23 mouse cellular contexts compared by ENCODE assay signal in genomic region chr5:139291811-139292560, GRCm38 (mm10). TPM values are rescaled to one million over a fixed set of nuclear protein-coding genes. Genes with fewer than 3 reads are reported as not detected.
DNase-seq lines count a peak whose midpoint lies in the region; ATAC-seq lines count a peak whose summit lies in the region.
"Had no signal": no experiment of that assay in that cellular context is flagged by ENCODE, and none has a peak within 500 bp of the region (broad histone marks: within the 10 kb centered on the region; RNA-seq: fewer than 3 reads in every experiment).

No protein-coding gene starts in this region.

- H3K4me3 ChIP-seq in embryonic facial prominence, embryonic 13.5 days = no peak overlapping the region
- no peak overlapping the region for H3K4me3 ChIP-seq in embryonic facial prominence, embryonic 10.5 days
- no peak overlapping the region for H3K4me3 ChIP-seq in midbrain, embryonic 11.5 days (ENCODE audit: low read depth, low read length)
- H3K4me3 ChIP-seq in midbrain, embryonic 13.5 days (replicated peaks) = no peak overlapping the region
- H3K4me3 ChIP-seq: erythroblast, embryonic 14.5 days; heart, adult 2 months; limb, embryonic 12.5 days; liver, embryonic 12.5 days; lung, embryonic 15.5 days; midbrain, embryonic 12.5 days; neural tube, embryonic 13.5 days; stomach, embryonic 15.5 days had no signal

- no peaks in the 10 kb centered on the region for H3K36me3 ChIP-seq in embryonic facial prominence, embryonic 13.5 days
- H3K36me3 ChIP-seq in embryonic facial prominence, embryonic 10.5 days (replicated peaks) = no peaks in the 10 kb centered on the region
- H3K36me3 ChIP-seq in midbrain, embryonic 11.5 days (ENCODE audit: control insufficient read depth, insufficient read depth, low read length) = no peaks in the 10 kb centered on the region
- H3K36me3 ChIP-seq in midbrain, embryonic 13.5 days = no peaks in the 10 kb centered on the region; the same call in 1 of the 2 replicates
- H3K36me3 ChIP-seq: limb, embryonic 12.5 days; lung, embryonic 15.5 days; midbrain, embryonic 12.5 days; stomach, embryonic 15.5 days had no signal

- intact Hi-C loops in left cerebral cortex, postnatal 36 days (cut with DNase I) = no loop called here

- no peaks in the 10 kb centered on the region for H3K27me3 ChIP-seq in embryonic facial prominence, embryonic 13.5 days
- H3K27me3 ChIP-seq in embryonic facial prominence, embryonic 10.5 days (replicated peaks; ENCODE audit: low read depth, poor library complexity, severe bottlenecking) = no peaks in the 10 kb centered on the region
- H3K27me3 ChIP-seq in midbrain, embryonic 11.5 days (ENCODE audit: control insufficient read depth, insufficient read depth, low read length) = no peaks in the 10 kb centered on the region
- no peaks in the 10 kb centered on the region for H3K27me3 ChIP-seq in midbrain, embryonic 13.5 days
- H3K27me3 ChIP-seq: limb, embryonic 12.5 days; liver, embryonic 12.5 days; lung, embryonic 15.5 days; midbrain, embryonic 12.5 days; neural tube, embryonic 13.5 days; stomach, embryonic 15.5 days had no signal

- no peak overlapping the region for H3K27ac ChIP-seq in embryonic facial prominence, embryonic 13.5 days
- H3K27ac ChIP-seq in embryonic facial prominence, embryonic 10.5 days (replicated peaks) = no peak overlapping the region
- H3K27ac ChIP-seq in midbrain, embryonic 11.5 days (ENCODE audit: low read depth, low read length) = no peak overlapping the region
- H3K27ac ChIP-seq in midbrain, embryonic 13.5 days = no peak overlapping the region
- H3K27ac ChIP-seq: heart, adult 2 months; hindbrain, postnatal 0 days; kidney, postnatal 0 days; limb, embryonic 12.5 days; liver, embryonic 12.5 days; lung, embryonic 15.5 days; midbrain, embryonic 12.5 days; neural tube, embryonic 13.5 days; stomach, embryonic 15.5 days had no signal

- 0 out of 2 replicates have a peak, but pooled peaks have one; percentile 15 for ATAC-seq in embryonic facial prominence, embryonic 13.5 days (ENCODE audit: insufficient number of reproducible peaks, insufficient read depth, low FRiP score, low TSS enrichment, low read depth)
- ATAC-seq in midbrain, embryonic 11.5 days (ENCODE audit: low FRiP score) = no peak
- no peak for ATAC-seq in midbrain, embryonic 13.5 days
- ATAC-seq: forebrain, embryonic 14.5 days; hindbrain, postnatal 0 days; liver, embryonic 12.5 days had no signal

- H3K4me1 ChIP-seq in embryonic facial prominence, embryonic 13.5 days = no peaks in the 10 kb centered on the region
- H3K4me1 ChIP-seq in embryonic facial prominence, embryonic 10.5 days = peaks cover 2% of the 10 kb centered on the region
- H3K4me1 ChIP-seq in midbrain, embryonic 11.5 days (ENCODE audit: control insufficient read depth, insufficient read depth, low read length) = no peaks in the 10 kb centered on the region
- no peaks in the 10 kb centered on the region for H3K4me1 ChIP-seq in midbrain, embryonic 13.5 days (replicated peaks)
- H3K4me1 ChIP-seq: limb, embryonic 12.5 days; midbrain, embryonic 12.5 days; neural tube, embryonic 13.5 days had no signal

- H3K4me2 ChIP-seq in embryonic facial prominence, embryonic 13.5 days = no peak overlapping the region
- H3K4me2 ChIP-seq in midbrain, embryonic 11.5 days = no peak overlapping the region
- H3K4me2 ChIP-seq in midbrain, embryonic 13.5 days (replicated peaks) = no peak overlapping the region
- H3K4me2 ChIP-seq: limb, embryonic 12.5 days; liver, embryonic 12.5 days; lung, embryonic 15.5 days; midbrain, embryonic 12.5 days; neural tube, embryonic 13.5 days; stomach, embryonic 15.5 days had no signal

- no peak for DNase-seq in embryonic facial prominence, embryonic 10.5 days (ENCODE audit: low spot score)
- peak; percentile 23 for DNase-seq in midbrain, embryonic 11.5 days (ENCODE audit: low spot score, missing footprints)
- DNase-seq in ZHBTc4 (ENCODE audit: low read depth, low spot score) = peak; percentile 78
- DNase-seq in kidney, postnatal 36 days = peak; percentile 65 to 83
- DNase-seq in yolk sac, embryonic 10.5 days (ENCODE audit: low spot score) = no peak
- no peak for DNase-seq in left cerebral cortex, postnatal 36 days (ENCODE audit: low spot score in 2 of 2)
- DNase-seq: cerebellum, adult 8-10 months; gastrocnemius, postnatal 14 days; heart, adult 2 months; right cerebral cortex, postnatal 14 days; thymus, adult 2 months had no signal

- H3K9me3 ChIP-seq in embryonic facial prominence, embryonic 13.5 days = no peaks in the 10 kb centered on the region
- no peaks in the 10 kb centered on the region for H3K9me3 ChIP-seq in embryonic facial prominence, embryonic 10.5 days
- no peaks in the 10 kb centered on the region for H3K9me3 ChIP-seq in midbrain, embryonic 11.5 days (ENCODE audit: control insufficient read depth, low read length)
- no peaks in the 10 kb centered on the region for H3K9me3 ChIP-seq in midbrain, embryonic 13.5 days
- H3K9me3 ChIP-seq: limb, embryonic 12.5 days; liver, embryonic 12.5 days; lung, embryonic 15.5 days; midbrain, embryonic 12.5 days; neural tube, embryonic 13.5 days; stomach, embryonic 15.5 days had no signal

- WGBS in embryonic facial prominence, embryonic 13.5 days = 78% methylated on average over 6 of the region's 6 CpGs
- WGBS in embryonic facial prominence, embryonic 10.5 days = 76% methylated on average over 6 of the region's 6 CpGs
- 71% methylated on average over 6 of the region's 6 CpGs for WGBS in midbrain, embryonic 11.5 days
- WGBS in midbrain, embryonic 13.5 days = 72% methylated on average over 6 of the region's 6 CpGs

- no peak overlapping the region for H3K9ac ChIP-seq in embryonic facial prominence, embryonic 13.5 days
- no peak overlapping the region for H3K9ac ChIP-seq in midbrain, embryonic 11.5 days (ENCODE audit: low read length)
- no peak overlapping the region for H3K9ac ChIP-seq in midbrain, embryonic 13.5 days (replicated peaks)
- H3K9ac ChIP-seq: limb, embryonic 12.5 days; liver, embryonic 12.5 days; lung, embryonic 15.5 days; midbrain, embryonic 12.5 days; neural tube, embryonic 13.5 days; stomach, embryonic 15.5 days had no signal

RNA-seq across cellular contexts. Expression of gene Adap1, which starts 33.4 kb away (rescaled TPM):
- 0.61 and 0.63 TPM in 2 replicates for polyA plus RNA-seq in embryonic facial prominence, embryonic 13.5 days (2015; fragmentation: Nextera tagmentation; extraction: Ambion mirVana)
- 0.51 and 0.54 TPM in 2 replicates for polyA plus RNA-seq in embryonic facial prominence, embryonic 10.5 days (2016; fragmentation: Nextera tagmentation; extraction: Ambion mirVana)
- 2.4 TPM in 2 replicates for polyA plus RNA-seq in midbrain, embryonic 11.5 days (2014; fragmentation: Nextera tagmentation; extraction: Ambion mirVana)
- polyA plus RNA-seq in midbrain, embryonic 13.5 days (2015; fragmentation: Nextera tagmentation; extraction: Ambion mirVana) = 13.8 and 14.5 TPM in 2 replicates
- total RNA-seq in left cerebral cortex, postnatal 36 days (2021) = 100 to 1,000 TPM; 260 to 316 TPM

RNA-seq across cellular contexts. Expression of gene Get4, which starts 39.9 kb away (rescaled TPM):
- polyA plus RNA-seq in embryonic facial prominence, embryonic 13.5 days (2015; fragmentation: Nextera tagmentation; extraction: Ambion mirVana) = 137 and 160 TPM in 2 replicates
- 188 and 189 TPM in 2 replicates for polyA plus RNA-seq in embryonic facial prominence, embryonic 10.5 days (2016; fragmentation: Nextera tagmentation; extraction: Ambion mirVana)
- 118 and 123 TPM in 2 replicates for polyA plus RNA-seq in midbrain, embryonic 11.5 days (2014; fragmentation: Nextera tagmentation; extraction: Ambion mirVana)
- 112 and 116 TPM in 2 replicates for polyA plus RNA-seq in midbrain, embryonic 13.5 days (2015; fragmentation: Nextera tagmentation; extraction: Ambion mirVana)
- 10 to 100 TPM; 51.5 to 52.9 TPM for total RNA-seq in left cerebral cortex, postnatal 36 days (2021)

RNA-seq across cellular contexts. Expression of gene Cox19, which starts 59.2 kb away (rescaled TPM):
- 88.4 and 108 TPM in 2 replicates for polyA plus RNA-seq in embryonic facial prominence, embryonic 13.5 days (2015; fragmentation: Nextera tagmentation; extraction: Ambion mirVana)
- 116 and 122 TPM in 2 replicates for polyA plus RNA-seq in embryonic facial prominence, embryonic 10.5 days (2016; fragmentation: Nextera tagmentation; extraction: Ambion mirVana)
- polyA plus RNA-seq in midbrain, embryonic 11.5 days (2014; fragmentation: Nextera tagmentation; extraction: Ambion mirVana) = 124 and 133 TPM in 2 replicates
- polyA plus RNA-seq in midbrain, embryonic 13.5 days (2015; fragmentation: Nextera tagmentation; extraction: Ambion mirVana) = 120 and 131 TPM in 2 replicates
- 10 to 100 TPM; 65.7 to 74.4 TPM for total RNA-seq in left cerebral cortex, postnatal 36 days (2021)

Comparison
In these comparisons a context has a peak if more than half of its experiments do, and no peak if none do; other contexts are left out.
1. DNase-seq: peak in midbrain, embryonic 11.5 days (single experiment), ZHBTc4 (single experiment) and kidney, postnatal 36 days (2 of 2); none in embryonic facial prominence, embryonic 10.5 days (single experiment), yolk sac, embryonic 10.5 days (single experiment) and left cerebral cortex, postnatal 36 days (0 of 2).